ENCODE assay signal across 37 mouse cellular contexts in genomic region chr17:65676536-65676935, GRCm38 (mm10). TPM values are rescaled to one million over a fixed set of nuclear protein-coding genes. Genes with fewer than 3 reads are reported as not detected.
"Had no signal": no experiment of that assay in that cellular context is flagged by ENCODE, and none has a peak within 500 bp of the region (broad histone marks: within the 10 kb centered on the region; RNA-seq: fewer than 3 reads in every experiment).

No protein-coding gene starts in this region.

- H3K9ac ChIP-seq: heart, embryonic 12.5 days; hindbrain, embryonic 13.5 days; hindbrain, embryonic 15.5 days; kidney, embryonic 15.5 days; limb, embryonic 13.5 days; limb, embryonic 15.5 days; liver, embryonic 12.5 days; liver, embryonic 14.5 days had no signal

- H3K36me3 ChIP-seq: heart, embryonic 12.5 days; hindbrain, embryonic 13.5 days; hindbrain, embryonic 15.5 days; kidney, embryonic 15.5 days; limb, embryonic 13.5 days; limb, embryonic 15.5 days; liver, embryonic 12.5 days had no signal

- DNase-seq: gastrocnemius, postnatal 10 days; gastrocnemius, postnatal 36 days; heart, adult 2 months; heart, postnatal 14 days; heart, postnatal 36 days; kidney, adult 11 months; kidney, adult 2 months; kidney, adult 9 months; kidney, postnatal 14 days; kidney, postnatal 36 days; layer of hippocampus, adult 9-11 months; layer of hippocampus, postnatal 36 days; left cerebral cortex, postnatal 4 days had no signal

- H3K4me3 ChIP-seq: heart, adult 2 months; heart, embryonic 12.5 days; hindbrain, embryonic 13.5 days; hindbrain, embryonic 15.5 days; kidney, embryonic 15.5 days; limb, embryonic 13.5 days; limb, embryonic 15.5 days; liver, embryonic 12.5 days had no signal

- ATAC-seq: hindbrain, postnatal 0 days; intestine, embryonic 16.5 days; liver, embryonic 12.5 days had no signal

- H3K9me3 ChIP-seq: heart, embryonic 12.5 days; hindbrain, embryonic 13.5 days; hindbrain, embryonic 15.5 days; kidney, embryonic 15.5 days; limb, embryonic 13.5 days; limb, embryonic 15.5 days; liver, embryonic 12.5 days had no signal

- H3K27ac ChIP-seq: heart, adult 2 months; hindbrain, embryonic 13.5 days; hindbrain, embryonic 15.5 days; hindbrain, postnatal 0 days; kidney, embryonic 15.5 days; kidney, postnatal 0 days; limb, embryonic 13.5 days; limb, embryonic 15.5 days; liver, embryonic 12.5 days; liver, embryonic 14.5 days had no signal

- H3K27me3 ChIP-seq: heart, embryonic 12.5 days; hindbrain, embryonic 13.5 days; hindbrain, embryonic 15.5 days; kidney, embryonic 15.5 days; limb, embryonic 13.5 days; limb, embryonic 15.5 days; liver, embryonic 12.5 days had no signal

- H3K4me2 ChIP-seq: heart, embryonic 12.5 days; hindbrain, embryonic 13.5 days; hindbrain, embryonic 15.5 days; kidney, embryonic 15.5 days; limb, embryonic 13.5 days; limb, embryonic 15.5 days; liver, embryonic 12.5 days had no signal

- H3K4me1 ChIP-seq: hindbrain, embryonic 13.5 days; hindbrain, embryonic 15.5 days; kidney, embryonic 15.5 days had no signal

RNA-seq across cellular contexts. Expression of gene Txndc2, which starts 34.6 kb away (rescaled TPM):
- total RNA-seq: gastrocnemius, adult 18-20 months; gastrocnemius, postnatal 36 days; heart, adult 2 months; heart, postnatal 36 days; hematopoietic stem cell, adult 5-6 weeks; hindbrain, postnatal 0 days; layer of hippocampus, adult 18-20 months; layer of hippocampus, adult 8-10 months; layer of hippocampus, postnatal 36 days; left cerebral cortex, adult 18-20 months; left cerebral cortex, postnatal 25 days; liver, adult 2 months had no signal
- polyA plus RNA-seq: heart, embryonic 12.5 days; heart, embryonic 14.5 days; heart, embryonic 16.5 days; hindbrain, embryonic 11.5 days; intestine, embryonic 14.5 days; intestine, embryonic 16.5 days; kidney, embryonic 15.5 days; kidney, postnatal 0 days; large intestine, adult 2 months; limb, embryonic 11.5 days; liver, adult 2 months; liver, embryonic 12.5 days; liver, embryonic 14.5 days had no signal
